Mouse (Mus musculus) erythroblast, adult 5-6 weeks (primary cell): ENCODE data around the gene Hoxa5. TPM values are rescaled to one million over a fixed set of nuclear protein-coding genes. Genes with fewer than 3 reads are reported as not detected.

Experiments used
- ATAC-seq: replicated peaks from 2 replicates; pipeline ENCODE4 v1.8.0; 2016; ENCODE audit warnings: moderate number of reproducible peaks, mild to moderate bottlenecking, moderate TSS enrichment, inconsistent platforms; ENCODE audit not compliant: poor library complexity, low FRiP score, severe bottlenecking
- total RNA-seq, 2 experiments: library from RNA; stranded (forward) in 1 of 2; stranded (reverse) in 1 of 2; fragments of 150-400 nt in 1 of 2; fragments of 200-764, 138-1000 nt in 1 of 2; gene quantifications; 2 replicates each; pipeline versions ENCODE4 v1.2.3 to v1.2.4; 2015 to 2017; ENCODE audit warnings: low replicate concordance in 2 of 2

The Hoxa5 gene
- total RNA-seq, 2 experiments from 2014 or later: 0.17 TPM; not detected in 1

DNA sequence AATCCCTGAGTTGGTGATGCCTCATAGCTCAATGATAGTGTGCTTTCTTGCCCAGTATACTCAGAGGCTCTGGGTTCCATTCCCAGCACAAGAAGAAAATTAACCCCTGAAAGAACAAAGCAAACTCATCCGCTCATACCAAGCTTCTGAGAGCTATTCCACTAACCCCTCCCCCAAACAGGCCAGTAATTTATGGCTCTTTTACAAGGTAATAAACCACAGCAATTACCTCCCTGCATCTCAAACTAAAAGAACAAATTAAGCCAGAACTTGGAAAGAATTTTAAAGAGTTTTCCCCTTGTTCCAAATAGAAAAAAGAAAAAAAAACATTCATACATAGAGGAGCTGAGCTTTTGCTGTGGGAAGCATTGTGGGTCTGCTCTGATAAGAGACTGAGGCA is 21.6 kb downstream of the Hoxa5 start:
- no peak for ATAC-seq

DNA sequence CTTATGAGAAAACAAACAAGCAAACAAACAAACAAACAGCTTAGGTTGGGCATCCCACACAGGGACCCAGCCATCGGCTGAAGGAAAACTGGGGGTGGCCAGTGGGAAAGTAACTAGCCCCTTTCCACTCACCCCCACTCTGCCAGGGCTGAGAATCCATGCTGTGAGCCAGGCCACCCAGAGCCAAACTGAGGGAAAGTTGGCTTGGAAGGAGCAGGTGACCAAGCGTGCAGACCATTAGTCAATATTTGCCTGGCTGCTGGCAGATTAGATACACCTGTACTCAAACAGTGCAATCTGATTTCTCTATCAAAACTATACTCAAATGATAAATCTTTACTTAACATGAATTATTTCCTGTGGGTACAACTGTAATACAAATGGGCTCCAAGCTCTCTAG is 22.4 kb downstream of the Hoxa5 start:
- no peak for ATAC-seq

DNA sequence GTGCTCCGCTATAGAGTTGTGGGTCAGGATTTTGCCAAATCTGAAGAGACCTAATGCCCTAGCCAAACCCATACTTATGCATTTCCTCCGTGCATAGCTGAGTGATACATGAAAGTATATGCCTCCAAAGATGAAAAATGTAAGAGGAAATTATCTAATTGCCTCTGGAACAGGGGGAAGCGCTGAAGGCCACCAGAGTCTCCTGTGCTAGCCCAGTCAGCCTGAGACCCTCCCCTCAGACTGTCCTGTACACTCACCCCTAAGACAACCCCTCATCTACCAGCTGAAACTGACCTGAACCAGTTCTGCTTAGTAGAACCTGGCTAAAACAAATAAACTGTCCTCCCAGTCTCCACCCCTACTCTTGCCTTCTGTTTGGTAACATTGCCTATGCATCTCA is 23.7 kb downstream of the Hoxa5 start:
- ATAC-seq: no peak

DNA sequence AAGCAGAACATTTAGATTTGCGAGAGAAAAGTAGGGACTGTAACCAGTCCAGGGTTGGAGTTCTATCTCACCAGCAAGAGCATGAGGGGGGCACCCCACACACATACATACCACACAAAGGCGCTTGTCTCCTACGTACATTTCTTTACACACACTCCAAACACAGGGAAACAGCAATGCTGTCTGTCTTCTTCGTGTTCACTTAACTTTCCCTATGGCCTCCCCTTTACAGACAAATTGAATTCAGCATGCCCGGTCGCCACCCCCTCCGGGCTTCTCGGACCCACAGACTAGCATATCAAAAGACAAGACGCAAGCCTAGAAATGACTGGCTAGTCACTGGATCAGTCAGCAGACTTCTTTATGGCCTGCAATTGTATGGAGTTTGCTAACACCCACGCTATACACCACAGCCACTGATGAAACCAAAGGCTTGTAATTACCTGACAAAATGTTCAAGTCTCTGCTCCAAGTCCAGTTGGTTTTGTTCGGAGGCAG is 24.1 kb downstream of the Hoxa5 start:
- ATAC-seq: no peak

DNA sequence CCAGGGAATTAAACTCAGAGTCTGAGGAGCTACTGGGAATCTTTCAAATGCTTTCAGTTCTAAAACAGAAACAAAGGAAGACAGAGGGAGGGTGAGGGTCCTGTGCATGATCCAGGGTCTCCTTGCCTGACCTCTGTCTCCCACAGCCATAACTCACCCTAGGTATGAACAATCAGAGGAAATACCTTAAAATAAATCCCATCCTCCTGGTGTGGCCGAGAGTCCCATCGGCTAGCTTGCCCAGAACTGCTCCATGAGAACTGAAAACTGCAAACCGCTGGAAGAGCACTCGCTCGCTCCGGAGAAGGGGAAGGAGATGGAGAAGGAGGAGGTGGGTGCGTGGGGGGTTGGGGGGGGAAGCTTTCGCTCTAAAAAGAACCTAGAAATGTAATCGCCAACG is 24.7 kb downstream of the Hoxa5 start:
- ATAC-seq: no peak

DNA sequence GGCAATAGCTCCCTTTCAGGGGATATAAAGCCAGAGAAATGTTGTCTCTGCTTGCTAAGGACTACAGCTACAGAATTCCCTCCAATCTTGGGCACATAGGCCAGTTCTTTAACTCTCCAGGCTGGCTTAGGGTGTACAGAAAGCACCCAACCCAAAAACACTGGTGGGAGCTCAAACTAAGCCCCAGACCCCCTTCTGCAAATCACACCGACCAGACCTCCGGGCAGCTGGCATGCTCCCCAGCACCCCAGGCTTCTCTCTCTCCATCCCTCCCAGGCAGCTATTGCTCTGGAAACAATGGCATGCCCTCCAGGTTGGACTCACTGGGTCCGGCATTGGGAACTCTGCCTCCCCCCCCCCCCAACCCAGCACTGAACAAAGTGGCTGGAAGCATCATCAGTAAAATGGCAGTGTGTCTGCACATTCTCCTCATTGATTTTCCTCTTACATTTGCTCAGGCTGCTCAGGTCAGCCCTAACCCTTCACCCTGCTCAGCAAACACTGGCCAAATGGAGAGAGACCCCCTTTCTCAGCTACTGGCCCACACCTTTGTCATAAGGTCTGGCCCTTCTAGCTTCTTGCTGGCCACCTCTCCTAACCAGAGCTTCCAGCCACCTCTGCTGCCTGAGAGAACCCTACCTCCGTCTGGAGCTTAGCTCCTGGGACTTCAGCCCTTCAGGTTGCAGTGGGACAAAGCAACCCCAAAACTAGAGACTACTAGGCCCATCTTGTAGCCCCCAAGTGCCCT is 25.3 kb downstream of the Hoxa5 start:
- ATAC-seq: no peak

DNA sequence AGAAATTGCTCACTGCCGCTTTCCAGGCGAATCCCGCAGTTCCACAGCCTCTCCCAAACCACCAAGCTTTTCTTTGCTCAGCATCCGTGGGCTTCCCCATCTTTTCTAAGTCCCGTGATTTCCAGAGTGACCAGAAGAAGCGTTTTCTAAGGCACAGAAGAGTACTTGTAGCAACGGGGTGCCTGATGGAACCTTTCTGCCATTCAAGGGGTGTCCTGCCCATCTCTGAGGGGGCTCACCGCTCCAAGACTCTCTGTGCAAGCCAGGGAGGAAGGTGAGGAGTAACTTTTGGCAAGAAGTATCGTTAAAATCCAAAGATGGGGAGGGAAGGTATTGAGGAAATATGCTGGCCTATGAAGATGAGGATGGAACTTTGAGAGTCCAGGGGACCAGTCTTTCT is 26.6 kb downstream of the Hoxa5 start:
- no peak for ATAC-seq

DNA sequence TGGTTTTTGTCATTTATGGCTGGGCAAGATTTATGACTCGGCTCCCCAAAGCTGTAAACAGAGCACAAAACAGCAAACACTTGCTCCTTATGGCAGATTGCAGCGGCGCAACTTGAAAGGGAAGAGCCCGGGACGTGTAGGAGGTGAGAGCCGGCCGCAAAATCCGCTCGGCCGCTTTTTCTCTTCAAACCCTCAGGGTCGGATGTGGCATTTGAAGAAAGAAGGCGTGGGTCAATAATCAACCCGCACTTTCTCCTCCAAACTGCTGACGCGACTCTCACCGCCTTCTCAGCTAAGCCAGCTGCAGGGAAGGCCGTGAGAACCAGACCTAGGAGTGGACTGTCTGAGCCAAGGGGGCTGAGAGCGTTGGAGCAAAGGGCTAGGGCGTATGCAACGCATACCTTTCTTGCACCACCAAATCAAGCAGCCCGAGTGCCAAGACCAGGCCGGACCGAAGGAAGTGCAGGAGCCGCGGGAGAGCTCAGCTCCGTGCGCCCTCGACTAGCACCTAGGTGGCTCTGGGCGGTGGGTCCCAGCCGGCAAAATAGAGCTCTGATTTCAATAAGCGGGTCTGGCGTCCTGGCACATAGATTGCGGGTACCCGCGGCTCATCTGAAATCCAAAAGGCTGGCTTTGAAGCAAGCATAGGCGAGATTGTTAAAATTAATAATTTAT is 27.2 kb downstream of the Hoxa5 start, which contains the start of gene 5730596B20Rik:
5730596B20Rik (plus strand) TSS at position 438 of the 675 bp plus-strand sequence.
- no peak for ATAC-seq

DNA sequence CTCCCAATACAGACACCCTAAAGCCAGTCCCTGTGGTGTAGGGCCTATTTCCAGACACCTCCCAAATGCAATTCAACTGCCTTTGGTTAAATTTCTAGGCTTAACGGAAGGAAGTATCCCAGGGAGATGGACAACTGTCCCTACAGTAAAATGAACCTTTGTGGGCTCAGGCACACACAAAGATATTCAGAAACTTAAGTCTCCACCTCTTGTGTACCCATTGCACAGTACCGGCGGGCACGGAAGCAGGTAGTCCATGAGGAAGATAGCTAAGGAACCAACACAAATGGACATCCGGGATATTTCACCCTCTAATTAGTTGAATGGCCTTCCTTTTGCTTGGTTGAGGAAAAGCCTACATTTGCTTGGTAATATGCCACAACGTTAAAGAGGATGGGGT is 28.0 kb downstream of the Hoxa5 start:
- no peak for ATAC-seq

DNA sequence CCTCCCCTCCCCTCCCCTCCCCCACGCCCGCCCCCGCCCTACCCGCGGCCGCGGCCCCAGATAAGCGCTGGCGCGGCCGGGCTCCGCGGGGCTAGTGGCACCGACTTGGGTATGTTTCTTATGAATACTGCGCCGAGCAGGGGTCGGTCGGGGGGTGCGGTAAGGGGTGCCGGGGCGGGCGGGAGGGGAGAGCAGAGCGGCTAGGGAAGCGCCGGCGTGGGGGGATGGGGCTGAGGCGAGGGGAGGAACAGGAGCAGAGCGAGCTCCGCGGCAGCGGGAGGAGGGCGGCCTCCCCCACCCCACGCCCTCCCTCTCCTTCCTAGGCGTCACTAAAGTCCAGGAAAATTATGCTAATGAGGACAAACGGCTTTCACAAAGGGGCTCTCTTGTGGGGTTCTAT is 28.5 kb downstream of the Hoxa5 start:
- no peak for ATAC-seq

DNA sequence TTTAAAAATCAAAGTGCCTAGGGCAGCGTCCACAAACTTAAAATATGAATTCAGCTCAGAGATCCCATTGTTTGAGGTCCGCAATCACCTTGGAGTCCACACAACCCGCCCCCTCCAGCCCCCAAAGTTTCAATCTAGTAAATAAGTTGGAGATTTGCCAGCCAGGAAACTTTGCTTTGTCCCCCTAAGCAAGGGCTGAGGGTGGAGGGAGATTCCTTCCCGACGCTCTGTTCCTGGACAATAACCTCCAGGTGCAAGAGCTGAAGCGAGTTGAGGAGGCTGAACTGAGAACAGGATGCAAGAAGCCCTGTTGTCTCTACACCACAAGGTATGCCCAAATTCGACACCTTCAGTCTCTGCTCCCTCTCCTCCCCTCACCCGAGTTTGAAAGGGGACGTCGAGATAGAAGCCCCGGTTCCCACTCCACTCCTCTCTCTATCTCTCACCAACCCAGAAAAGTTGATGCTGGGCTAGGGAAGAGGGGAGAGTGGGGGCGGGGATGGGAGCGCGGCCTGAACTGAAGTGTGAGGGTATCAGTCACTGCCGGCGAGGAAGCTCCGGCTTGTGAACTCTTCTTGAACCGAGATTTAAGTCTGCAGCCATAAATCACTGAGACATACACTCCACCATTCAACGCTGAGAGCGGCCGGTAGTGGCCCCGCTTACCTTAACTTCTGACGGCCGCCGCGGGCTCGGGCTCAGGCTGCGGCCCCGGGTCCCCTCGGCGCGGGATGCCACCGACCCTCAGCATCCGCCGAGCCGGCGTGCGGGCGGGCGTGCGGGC is 29.2 kb downstream of the Hoxa5 start:
- no peak for ATAC-seq

DNA sequence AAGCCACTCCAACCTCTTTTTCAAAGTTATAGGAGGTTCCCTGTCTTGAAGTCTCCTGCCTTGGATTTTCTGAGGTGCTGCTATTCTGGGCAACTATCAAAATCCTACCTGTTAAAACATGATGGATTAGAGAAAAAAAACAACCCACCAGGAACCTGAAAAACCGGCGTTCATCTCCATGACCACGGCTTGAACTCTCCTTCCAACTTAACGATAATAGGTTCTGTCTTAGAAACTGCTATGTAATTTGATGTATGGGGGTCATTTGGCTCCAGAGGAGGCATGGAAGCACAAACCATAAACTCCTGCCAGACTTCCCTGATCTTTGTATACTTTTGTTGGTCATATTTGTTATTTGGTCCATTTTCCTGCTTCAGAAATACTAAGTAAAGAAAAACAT is 30.7 kb downstream of the Hoxa5 start:
- ATAC-seq: no peak

DNA sequence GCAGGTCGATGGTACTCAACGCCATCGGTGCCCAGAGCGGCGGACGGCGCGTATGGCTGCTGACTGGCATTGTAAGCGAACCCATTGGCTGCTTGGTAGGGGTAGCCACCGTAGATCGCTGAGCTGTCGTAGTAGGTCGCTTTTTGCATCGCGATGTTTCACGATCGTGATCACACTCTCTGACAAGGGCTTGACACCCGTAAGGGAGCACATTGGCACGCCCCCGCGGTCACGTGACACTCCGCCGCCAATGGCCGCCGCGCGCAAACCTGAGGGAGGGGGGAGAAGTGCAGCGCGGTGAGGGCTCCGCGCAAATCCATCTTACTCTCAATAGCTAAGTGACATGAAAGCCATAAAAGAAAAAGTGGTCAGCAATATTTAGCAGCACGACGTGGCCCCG is 31.9 kb downstream of the Hoxa5 start:
- no peak for ATAC-seq

DNA sequence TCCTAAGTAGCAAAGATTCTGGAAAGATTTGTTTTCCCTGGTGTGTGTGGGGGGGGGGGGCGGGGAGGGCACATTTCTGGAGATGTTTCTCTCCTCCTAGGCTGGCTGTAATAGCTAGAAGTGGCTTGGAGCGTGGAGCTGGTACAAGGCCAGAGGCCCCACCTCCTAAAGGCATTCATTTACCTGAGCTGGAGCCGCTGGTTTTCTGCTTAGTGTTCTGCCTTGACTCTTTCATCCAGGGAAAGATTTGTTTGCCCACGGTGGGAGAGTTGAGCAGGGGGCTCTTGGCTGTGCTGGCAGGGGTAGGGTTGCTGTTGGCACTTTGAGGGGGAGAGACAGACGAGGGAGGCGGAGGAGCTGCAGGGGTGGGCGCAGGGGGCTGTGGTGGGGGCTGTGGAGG is 32.4 kb downstream of the Hoxa5 start:
- no peak for ATAC-seq

DNA sequence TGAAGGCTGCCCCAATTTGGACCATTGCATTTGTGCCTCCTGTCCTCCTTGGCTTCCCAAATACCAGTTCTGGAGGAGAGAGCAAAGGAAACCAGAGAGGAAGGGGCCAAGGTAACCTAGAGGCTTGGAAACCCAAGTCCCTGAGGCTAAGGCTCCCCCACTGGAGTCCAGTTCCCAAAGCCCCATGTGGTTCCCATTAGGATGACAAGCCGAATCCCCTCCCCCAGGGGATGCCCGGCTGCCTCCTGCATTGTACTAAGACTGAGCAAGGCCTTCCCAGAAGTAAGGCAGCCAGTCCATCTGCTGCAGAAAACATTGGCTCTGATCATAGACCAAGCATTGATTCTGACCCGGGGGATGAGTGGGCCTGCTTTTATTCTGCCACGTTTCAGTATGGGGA is 33.1 kb downstream of the Hoxa5 start:
- ATAC-seq: no peak

DNA sequence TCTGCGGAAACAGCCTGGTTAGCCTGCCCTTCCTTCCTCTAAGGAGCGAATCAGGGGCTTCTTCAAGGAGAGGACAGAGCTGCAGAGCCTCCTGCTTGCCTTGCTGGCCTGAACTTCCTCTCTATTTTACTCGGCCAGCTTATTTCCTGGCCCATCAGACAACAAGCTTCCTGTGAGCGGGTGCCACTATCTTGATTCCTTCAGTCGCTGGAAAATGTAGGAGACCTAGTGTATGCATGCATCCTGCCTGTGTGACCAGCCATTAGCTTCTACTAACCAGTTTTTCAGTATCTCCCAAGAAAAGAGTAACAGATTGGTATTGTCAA is 33.5 kb downstream of the Hoxa5 start:
- ATAC-seq: no peak

DNA sequence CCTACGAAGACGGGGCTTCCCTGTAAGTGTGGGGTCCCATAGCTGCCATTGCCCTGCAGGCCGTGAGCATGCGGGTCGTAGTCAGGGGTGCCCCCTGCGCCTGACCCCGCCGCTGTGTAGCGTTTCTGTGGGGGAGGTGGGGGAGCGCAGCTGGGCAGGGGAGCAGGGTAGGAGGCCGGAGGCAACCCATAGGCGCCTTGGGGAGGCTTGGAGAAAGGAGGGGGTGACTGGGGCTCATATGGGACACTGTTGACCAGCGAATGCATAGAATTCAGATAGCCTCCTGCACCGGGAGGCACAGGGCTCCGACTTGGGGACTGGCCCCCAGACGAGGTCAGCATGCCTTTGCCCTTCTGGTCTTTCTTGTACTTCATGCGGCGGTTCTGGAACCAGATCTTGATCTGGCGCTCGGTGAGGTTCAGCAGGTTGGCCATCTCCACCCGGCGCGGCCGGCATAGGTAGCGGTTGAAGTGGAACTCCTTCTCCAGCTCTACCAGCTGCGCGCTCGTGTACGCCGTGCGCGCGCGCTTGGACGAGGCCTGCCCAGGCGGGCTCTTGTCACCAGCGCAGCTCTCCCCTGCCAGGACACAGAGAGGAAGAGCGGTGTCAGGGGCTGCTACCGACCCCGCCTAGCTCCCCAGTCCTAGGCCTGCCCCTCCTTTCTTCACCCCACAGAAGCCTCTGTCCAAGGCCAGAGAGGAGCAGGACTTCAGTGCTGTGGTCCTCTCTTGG is 34.1 kb downstream of the Hoxa5 start:
- ATAC-seq: no peak

DNA sequence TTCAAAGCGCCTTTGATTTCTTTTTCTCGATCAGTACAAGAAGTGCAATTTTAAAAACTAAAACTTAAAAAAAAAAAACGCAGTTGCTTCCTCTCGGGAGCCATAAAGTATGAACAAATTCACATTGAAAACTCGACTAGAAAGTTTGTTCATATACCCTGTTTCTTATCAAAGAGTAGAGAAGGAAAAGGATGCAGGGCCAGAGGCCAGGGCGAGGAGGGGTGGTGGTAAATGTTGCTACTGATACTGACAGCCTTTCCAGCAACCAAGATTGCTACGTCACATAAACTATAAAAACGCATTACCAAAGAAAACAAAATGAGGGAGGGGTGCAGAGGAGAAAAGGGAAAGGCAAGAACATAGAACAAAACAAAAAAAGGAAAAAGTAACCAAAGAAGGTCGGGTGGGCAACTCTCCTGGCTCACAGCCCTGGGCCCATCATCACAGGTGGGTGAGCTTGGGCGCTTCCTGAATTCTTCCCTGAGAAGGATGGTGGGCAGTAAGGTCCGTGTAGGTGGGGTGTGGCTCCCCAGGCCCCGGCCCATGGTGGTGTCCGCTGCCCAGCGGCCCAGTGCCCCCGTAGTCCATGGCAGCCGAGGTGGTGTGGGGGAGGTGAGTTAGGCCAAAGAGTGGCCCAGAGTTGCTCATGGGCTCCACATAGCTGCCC is 34.8 kb downstream of the Hoxa5 start:
- ATAC-seq: no peak

DNA sequence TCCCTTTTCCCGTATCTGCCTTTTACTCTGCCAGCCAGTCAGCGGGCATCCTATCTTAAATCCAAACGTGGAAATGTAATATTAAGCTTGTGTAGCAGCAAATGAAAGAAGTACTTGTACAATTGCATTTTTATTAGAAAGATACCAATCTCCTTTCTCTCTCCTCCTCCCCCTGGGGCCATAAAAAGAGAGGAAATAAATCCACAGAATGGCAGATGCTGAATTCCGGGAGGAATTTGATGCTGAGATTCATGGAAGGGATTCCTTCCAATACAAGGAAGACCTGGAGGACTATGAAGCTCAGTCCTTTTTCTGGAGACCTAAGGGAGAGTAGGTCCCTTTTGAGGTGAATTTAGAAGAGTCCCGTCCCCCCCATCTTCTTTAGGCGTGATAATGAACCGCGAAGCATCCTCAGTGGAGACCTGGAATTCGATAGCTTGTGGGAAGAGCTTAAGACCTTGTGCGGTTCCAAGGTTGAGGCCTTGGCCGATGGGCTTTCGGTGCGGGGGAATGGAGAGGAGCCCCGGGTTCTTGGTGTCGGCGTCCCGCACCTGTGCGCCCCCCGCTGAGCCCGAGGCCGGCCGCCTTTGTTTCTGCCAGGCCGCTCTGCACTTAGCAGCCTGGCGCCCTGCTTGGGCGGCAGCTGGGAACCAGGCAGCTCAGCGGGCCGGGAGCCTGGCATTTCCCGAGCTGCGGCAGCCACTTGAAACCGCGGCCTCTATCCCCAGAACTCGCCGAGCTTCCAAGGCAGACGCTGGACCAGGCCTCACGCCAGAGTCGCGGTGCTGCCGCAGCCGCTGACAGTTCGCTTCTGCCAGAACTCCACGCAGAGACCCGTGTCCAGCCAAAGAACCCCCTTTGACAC is 36.0 kb downstream of the Hoxa5 start:
- no peak for ATAC-seq
